Mouse (Mus musculus) limb, embryonic 10.5 days (tissue): ENCODE measurements around the gene Bhlhe23. TPM values are rescaled to one million over a fixed set of nuclear protein-coding genes. Genes with fewer than 3 reads are reported as not detected.

ENCODE experiments used
- DNase-seq: peaks from one replicate; pipeline ENCODE4 v3.0.0-alpha.2; 2017; ENCODE audit warnings: low spot score
- H3K27ac ChIP-seq: fragments of 300-500 bp; sonication (generic); 2 replicates; pipeline ENCODE4 v1.5.1; 2016; ENCODE audit warnings: mild to moderate bottlenecking
- H3K27me3 ChIP-seq: fragments of 300-500 bp; sonication (generic); 2 replicates; pipeline ENCODE4 v1.6.1; 2016; ENCODE audit warnings: low read depth, mild to moderate bottlenecking; ENCODE audit not compliant: poor library complexity, severe bottlenecking
- H3K36me3 ChIP-seq: fragments of 300-500 bp; sonication (generic); 2 replicates; pipeline ENCODE4 v1.6.1; 2016; ENCODE audit warnings: mild to moderate bottlenecking, moderate library complexity
- H3K4me1 ChIP-seq: fragments of 300-500 bp; sonication (generic); 2 replicates; pipeline ENCODE4 v1.6.1; 2016
- H3K4me3 ChIP-seq: fragments of 300-500 bp; sonication (generic); 2 replicates; pipeline ENCODE4 v1.5.1; 2016; ENCODE audit warnings: mild to moderate bottlenecking, moderate library complexity
- H3K9me3 ChIP-seq: fragments of 300-500 bp; sonication (generic); replicated peaks from 2 replicates; pipeline ENCODE4 v1.6.1; 2016; ENCODE audit warnings: mild to moderate bottlenecking
- WGBS: fragments of 180-500 bp; shearing (Covaris S2); methylation state at CpG from one replicate; pipeline ENCODE4 v1.1.7; 2016; 5-methylcytosine and 5-hydroxymethylcytosine counted together
- polyA plus RNA-seq: library from polyadenylated mRNA; unstranded; fragments of >200 nt; fragmentation: Nextera tagmentation; extraction: Ambion mirVana; gene quantifications from 2 replicates; pipeline ENCODE4 v1.2.1, GENCODE M21; 2016

Gene Bhlhe23
- polyA plus RNA-seq, 1 experiment from 2014 or later: not detected

GRCm38 (mm10) chr2:180731036-180731435 is 45.7 kb downstream of the Bhlhe23 start:
- 79% methylated on average over 3 of the region's 3 CpGs for WGBS
- H3K27me3 ChIP-seq: no peaks in the 10 kb centered on the region; the same call in 1 of the 2 replicates
- no peaks in the 10 kb centered on the region for H3K36me3 ChIP-seq
- no peaks in the 10 kb centered on the region for H3K9me3 ChIP-seq
- DNase-seq: no peak
- H3K4me1 ChIP-seq: peaks cover 8% of the 10 kb centered on the region; the same call in 1 of the 2 replicates
- no peak overlapping the region for H3K4me3 ChIP-seq
- no peak overlapping the region for H3K27ac ChIP-seq

GRCm38 (mm10) chr2:180727613-180728021 is 49.1 kb downstream of the Bhlhe23 start:
- Histone ChIP-seq H3K27ac (no peak overlapping the region), H3K27me3 (no peaks in the 10 kb centered on the region; the same call in 1 of the 2 replicates), H3K4me1 (peaks cover 21% of the 10 kb centered on the region), H3K36me3 (peaks cover 16% of the 10 kb centered on the region), H3K9me3 (no peaks in the 10 kb centered on the region), H3K4me3 (no peak overlapping the region)
- DNase-seq: no peak
- 66% methylated on average over 4 of the region's 4 CpGs for WGBS

GRCm38 (mm10) chr2:180726658-180727442 is 49.9 kb downstream of the Bhlhe23 start:
- WGBS: 78% methylated on average over 6 of the region's 6 CpGs

GRCm38 (mm10) chr2:180725856-180726629 is 50.7 kb downstream of the Bhlhe23 start:
- H3K27ac ChIP-seq: no peak overlapping the region
- 31% methylated on average over 8 of the region's 8 CpGs for WGBS
- no peak overlapping the region for H3K4me3 ChIP-seq
- no peaks in the 10 kb centered on the region; the same call in 1 of the 2 replicates for H3K27me3 ChIP-seq
- H3K36me3 ChIP-seq: peaks cover 32% of the 10 kb centered on the region
- no peak for DNase-seq
- H3K4me1 ChIP-seq: peaks cover 21% of the 10 kb centered on the region
- no peaks in the 10 kb centered on the region for H3K9me3 ChIP-seq

More at GRCm38 (mm10) chr2:180726658-180727442, 49.9 kb downstream of the Bhlhe23 start:
- no peak overlapping the region for H3K4me3 ChIP-seq
- no peak overlapping the region for H3K27ac ChIP-seq
- H3K36me3 ChIP-seq: peaks cover 24% of the 10 kb centered on the region
- no peaks in the 10 kb centered on the region; the same call in 1 of the 2 replicates for H3K27me3 ChIP-seq
- peaks cover 21% of the 10 kb centered on the region for H3K4me1 ChIP-seq
- no peaks in the 10 kb centered on the region for H3K9me3 ChIP-seq
- DNase-seq: no peak

GRCm38 (mm10) chr2:180725414-180725778 is 51.3 kb downstream of the Bhlhe23 start:
- no peak for DNase-seq
- no peak overlapping the region for H3K27ac ChIP-seq
- peaks cover 21% of the 10 kb centered on the region for H3K4me1 ChIP-seq
- H3K4me3 ChIP-seq: peak overlapping the region; percentile 13; the same call in 1 of the 2 replicates
- H3K36me3 ChIP-seq: peaks cover 38% of the 10 kb centered on the region
- WGBS: 11% methylated on average over 6 of the region's 6 CpGs
- no peaks in the 10 kb centered on the region for H3K9me3 ChIP-seq
- no peaks in the 10 kb centered on the region; the same call in 1 of the 2 replicates for H3K27me3 ChIP-seq

- no peaks in the 10 kb centered on the region for H3K9me3 ChIP-seq
- peaks cover 21% of the 10 kb centered on the region for H3K4me1 ChIP-seq
- WGBS: 5% methylated on average over 18 of the region's 18 CpGs
- H3K27me3 ChIP-seq: no peaks in the 10 kb centered on the region; the same call in 1 of the 2 replicates
- H3K4me3 ChIP-seq: peak within 1 kb of the TSS; percentile 13; the same call in 1 of the 2 replicates
- no peak for DNase-seq
- no peak within 1 kb of the TSS for H3K27ac ChIP-seq
- peaks cover 44% of the 10 kb centered on the region for H3K36me3 ChIP-seq
Observed at GRCm38 (mm10) chr2:180724585-180725413, 51.9 kb downstream of the Bhlhe23 start, which contains the start of gene Slc17a9. Slc17a9 (plus strand) TSS chr2:180725263.

Other genes starting within 250 kb of the Bhlhe23 start
- 33.8 and 38.3 TPM in 2 replicates for gene Mrgbp, start 195.6 kb downstream of the Bhlhe23 start, polyA plus RNA-seq
- gene Ogfr, start 187.7 kb downstream of the Bhlhe23 start, polyA plus RNA-seq: 107 and 112 TPM in 2 replicates
- gene Col9a3, start 179.1 kb downstream of the Bhlhe23 start, polyA plus RNA-seq: 4.0 and 30.1 TPM in 2 replicates
- gene Tcfl5, start 134.2 kb downstream of the Bhlhe23 start, polyA plus RNA-seq: 0.16 and 0.19 TPM in 2 replicates
- gene Dido1, start 66.9 kb downstream of the Bhlhe23 start, polyA plus RNA-seq: 33.7 and 40.0 TPM in 2 replicates
- gene Gid8, start 66.8 kb downstream of the Bhlhe23 start, polyA plus RNA-seq: 44.8 and 53.4 TPM in 2 replicates
- gene Slc17a9, start 51.6 kb downstream of the Bhlhe23 start, polyA plus RNA-seq: 0.38 and 0.73 TPM in 2 replicates
- 76.4 and 77.8 TPM in 2 replicates for gene Ythdf1, start 144.0 kb upstream of the Bhlhe23 start, polyA plus RNA-seq
- gene Birc7, start 152.1 kb upstream of the Bhlhe23 start, polyA plus RNA-seq: not detected in 2 replicates
- 2.7 and 4.4 TPM in 2 replicates for gene Nkain4, start 177.8 kb upstream of the Bhlhe23 start, polyA plus RNA-seq
- gene Arfgap1, start 190.3 kb upstream of the Bhlhe23 start, polyA plus RNA-seq: 75.7 and 101 TPM in 2 replicates
- gene Col20a1, start 209.6 kb upstream of the Bhlhe23 start, polyA plus RNA-seq: 0.09 and 0.13 TPM in 2 replicates